Mouse (Mus musculus) bone marrow, adult 2 months (tissue): ENCODE data around the gene Apol11a.
"Not testable (repeated sequence)": the region's sequence is repeated elsewhere in the genome, so short reads cannot be mapped to it uniquely, and the experiment has no call there.

ENCODE experiments used
- CTCF ChIP-seq: fragments of 200-500 bp; IDR thresholded peaks from 2 replicates; pipeline ENCODE4 v1.5.1; 2011; ENCODE audit warnings: low read length, control low read depth; ENCODE audit not compliant: control insufficient read depth, insufficient read depth
- POLR2A ChIP-seq: fragments of 200-500 bp; IDR thresholded peaks from 2 replicates; pipeline ENCODE4 v1.6.1; 2011; ENCODE audit warnings: low read depth, mild to moderate bottlenecking, control low read depth, low read length, borderline replicate concordance; ENCODE audit not compliant: control insufficient read depth

DNA sequence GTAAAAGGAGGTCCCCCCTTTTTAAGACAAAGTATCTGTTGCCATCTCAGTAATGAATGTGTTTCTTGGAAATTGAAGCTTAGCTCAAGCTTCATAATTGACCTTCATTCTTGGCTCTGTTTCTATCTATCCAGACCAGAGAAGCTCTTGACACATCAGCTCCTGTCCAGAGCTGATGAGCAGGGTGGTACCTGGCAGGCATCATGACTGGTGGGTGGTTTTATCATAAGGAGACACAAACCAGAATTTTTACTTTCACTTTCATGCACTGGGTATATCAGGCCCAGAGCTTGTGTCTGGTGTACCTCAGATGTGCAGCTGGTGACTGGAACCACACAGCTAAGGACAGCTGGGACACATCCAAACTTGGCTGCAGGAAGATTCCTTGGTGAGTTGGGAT lies at the start of gene Apol11a:
- TF ChIP-seq POLR2A, CTCF: not testable (repeated sequence)
